Mouse (Mus musculus): Measurements from ENCODE around the gene Meis1. TPM values are rescaled to one million over a fixed set of nuclear protein-coding genes. Genes with fewer than 3 reads are reported as not detected.

Gene Meis1
- polyA plus RNA-seq (2014; fragmentation: Nextera tagmentation; extraction: Ambion mirVana), result 44.7 and 46.6 TPM in 2 replicates

DNA sequence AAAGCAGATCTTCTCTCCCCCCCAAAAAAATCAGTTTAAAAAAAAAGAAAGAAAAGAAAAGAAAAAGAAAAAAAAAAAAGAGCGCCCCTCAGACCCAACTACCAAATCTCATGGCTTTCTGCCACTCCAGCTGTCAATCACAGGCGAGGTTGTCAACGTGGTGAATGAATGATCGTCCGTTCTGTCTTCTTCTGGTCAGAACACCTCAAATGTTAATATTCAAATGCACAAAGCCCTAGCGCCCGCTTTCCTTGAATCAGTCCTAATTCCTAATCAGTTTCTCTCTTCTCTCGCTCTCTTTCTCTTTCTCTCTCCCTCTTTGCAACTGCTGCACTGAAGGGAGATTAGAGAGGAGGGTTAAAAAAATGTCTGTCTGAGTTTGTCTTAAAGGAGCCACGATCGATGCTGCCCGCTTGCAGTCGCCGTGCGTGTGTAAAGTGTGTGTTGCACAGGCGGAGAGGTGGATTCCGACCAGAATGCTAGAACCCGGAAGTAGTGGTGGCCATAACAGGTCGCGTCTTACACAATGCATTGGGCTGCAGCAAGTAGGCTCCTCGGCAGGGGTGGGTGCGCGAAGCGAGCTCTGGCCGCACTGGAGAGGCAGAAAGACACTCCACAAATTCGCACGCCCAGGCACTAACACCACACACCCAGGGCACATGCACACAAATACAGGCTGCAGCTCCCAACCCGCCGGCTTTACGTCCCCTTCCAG is at the start of gene Meis1:
Gene Meis1, minus strand, starts transcription at position 497 of the 715 bp plus-strand sequence.
- Histone ChIP-seq H3K4me2 (peak within 1 kb of the TSS; percentile 98), H3K4me1 (replicated peaks; ENCODE audit: control insufficient read depth, insufficient read depth, low read length) (peaks cover 19% of the 10 kb centered on the region), H3K4me3 (ENCODE audit: low read depth, low read length) (peak within 1 kb of the TSS; percentile 70), H3K9me3 (ENCODE audit: control insufficient read depth, low read length) (no peaks in the 10 kb centered on the region), H3K27ac (ENCODE audit: low read depth, low read length) (peak within 1 kb of the TSS; percentile 96), H3K27me3 (replicated peaks; ENCODE audit: control insufficient read depth, insufficient read depth, low read length) (no peaks in the 10 kb centered on the region), H3K36me3 (ENCODE audit: control insufficient read depth, insufficient read depth, low read length) (no peaks in the 10 kb centered on the region), H3K9ac (ENCODE audit: low read depth, low read length) (peak within 1 kb of the TSS; percentile 84)
- under 1% methylated on average over 29 of the region's 29 CpGs for WGBS
- DNase-seq (ENCODE audit: low spot score) (peak; percentile 87), ATAC-seq (replicated peaks; ENCODE audit: low FRiP score) (peak; percentile 86)

DNA sequence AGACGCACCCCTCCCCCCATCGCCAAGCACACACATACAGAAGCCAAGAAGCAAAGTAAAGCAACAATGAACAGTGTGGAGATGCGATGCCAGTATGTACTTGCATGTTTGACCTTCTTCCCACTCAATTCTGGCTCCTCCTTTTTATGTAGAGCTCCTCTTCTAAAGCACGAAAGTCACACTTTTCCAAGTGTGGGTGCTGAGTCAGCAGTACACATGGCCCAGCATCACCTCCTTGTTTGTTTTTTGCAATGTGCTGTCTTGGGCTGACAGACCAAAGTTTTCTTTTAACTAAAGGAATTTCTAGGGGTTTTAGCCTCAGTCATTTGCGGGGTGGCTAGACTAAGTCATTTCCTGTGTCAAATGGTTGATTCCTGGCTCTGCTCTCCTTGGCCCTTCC is 48.5 kb upstream of the Meis1 start:
- Histone ChIP-seq H3K36me3 (ENCODE audit: control insufficient read depth, insufficient read depth, low read length) (no peaks in the 10 kb centered on the region), H3K9me3 (ENCODE audit: control insufficient read depth, low read length) (no peaks in the 10 kb centered on the region), H3K27ac (ENCODE audit: low read depth, low read length) (no peak overlapping the region), H3K4me1 (replicated peaks; ENCODE audit: control insufficient read depth, insufficient read depth, low read length) (no peaks in the 10 kb centered on the region), H3K9ac (ENCODE audit: low read depth, low read length) (no peak overlapping the region), H3K4me2 (no peak overlapping the region), H3K27me3 (replicated peaks; ENCODE audit: control insufficient read depth, insufficient read depth, low read length) (no peaks in the 10 kb centered on the region), H3K4me3 (ENCODE audit: low read depth, low read length) (no peak overlapping the region)
- DNase-seq (ENCODE audit: low spot score) (no peak), ATAC-seq (replicated peaks; ENCODE audit: low FRiP score) (no peak)
- 82% methylated on average over 5 of the region's 5 CpGs for WGBS

DNA sequence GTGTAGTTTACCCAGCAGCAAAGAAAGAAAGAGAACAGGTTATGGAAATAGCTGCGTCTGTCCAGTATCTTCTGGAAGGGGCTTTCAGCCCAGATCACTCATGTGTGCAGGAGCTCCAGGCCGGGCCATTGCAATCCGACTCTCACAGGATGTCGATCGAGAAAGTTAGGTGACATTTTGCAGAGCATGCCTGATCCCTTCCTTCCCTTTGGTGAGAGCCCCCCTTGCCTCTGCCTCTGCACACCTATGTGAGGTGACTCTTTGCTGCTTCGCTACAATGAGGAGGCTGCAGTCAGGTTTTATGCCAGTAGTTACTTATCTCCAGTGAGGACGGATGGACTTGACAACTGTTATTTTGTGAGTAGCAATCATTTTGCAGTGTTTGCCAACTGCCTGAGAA is 30.5 kb upstream of the Meis1 start:
- 58% methylated on average over 7 of the region's 7 CpGs for WGBS
- Histone ChIP-seq H3K4me1 (replicated peaks; ENCODE audit: control insufficient read depth, insufficient read depth, low read length) (no peaks in the 10 kb centered on the region), H3K27me3 (replicated peaks; ENCODE audit: control insufficient read depth, insufficient read depth, low read length) (no peaks in the 10 kb centered on the region), H3K4me2 (no peak overlapping the region), H3K27ac (ENCODE audit: low read depth, low read length) (no peak overlapping the region), H3K36me3 (ENCODE audit: control insufficient read depth, insufficient read depth, low read length) (no peaks in the 10 kb centered on the region), H3K9me3 (ENCODE audit: control insufficient read depth, low read length) (no peaks in the 10 kb centered on the region), H3K9ac (ENCODE audit: low read depth, low read length) (no peak overlapping the region), H3K4me3 (ENCODE audit: low read depth, low read length) (no peak overlapping the region)
- no peak for ATAC-seq (replicated peaks; ENCODE audit: low FRiP score)
- no peak for DNase-seq (ENCODE audit: low spot score)

- H3K9me3 ChIP-seq (ENCODE audit: control insufficient read depth, low read length), result no peaks in the 10 kb centered on the region
- ATAC-seq (replicated peaks; ENCODE audit: low FRiP score) (no peak), DNase-seq (ENCODE audit: low spot score) (no peak)
- H3K4me3 ChIP-seq (ENCODE audit: low read depth, low read length), result no peak overlapping the region
- no peaks in the 10 kb centered on the region for H3K27me3 ChIP-seq (replicated peaks; ENCODE audit: control insufficient read depth, insufficient read depth, low read length)
- no peak overlapping the region for H3K9ac ChIP-seq (ENCODE audit: low read depth, low read length)
- WGBS, result 87% methylated on average over 10 of the region's 10 CpGs
- H3K27ac ChIP-seq (ENCODE audit: low read depth, low read length), result no peak overlapping the region
- no peak overlapping the region for H3K4me2 ChIP-seq
- H3K4me1 ChIP-seq (replicated peaks; ENCODE audit: control insufficient read depth, insufficient read depth, low read length), result no peaks in the 10 kb centered on the region
- no peaks in the 10 kb centered on the region for H3K36me3 ChIP-seq (ENCODE audit: control insufficient read depth, insufficient read depth, low read length)
Observed at GRCm38 (mm10) chr11:19036595-19037166, 17.9 kb upstream of the Meis1 start.

DNA sequence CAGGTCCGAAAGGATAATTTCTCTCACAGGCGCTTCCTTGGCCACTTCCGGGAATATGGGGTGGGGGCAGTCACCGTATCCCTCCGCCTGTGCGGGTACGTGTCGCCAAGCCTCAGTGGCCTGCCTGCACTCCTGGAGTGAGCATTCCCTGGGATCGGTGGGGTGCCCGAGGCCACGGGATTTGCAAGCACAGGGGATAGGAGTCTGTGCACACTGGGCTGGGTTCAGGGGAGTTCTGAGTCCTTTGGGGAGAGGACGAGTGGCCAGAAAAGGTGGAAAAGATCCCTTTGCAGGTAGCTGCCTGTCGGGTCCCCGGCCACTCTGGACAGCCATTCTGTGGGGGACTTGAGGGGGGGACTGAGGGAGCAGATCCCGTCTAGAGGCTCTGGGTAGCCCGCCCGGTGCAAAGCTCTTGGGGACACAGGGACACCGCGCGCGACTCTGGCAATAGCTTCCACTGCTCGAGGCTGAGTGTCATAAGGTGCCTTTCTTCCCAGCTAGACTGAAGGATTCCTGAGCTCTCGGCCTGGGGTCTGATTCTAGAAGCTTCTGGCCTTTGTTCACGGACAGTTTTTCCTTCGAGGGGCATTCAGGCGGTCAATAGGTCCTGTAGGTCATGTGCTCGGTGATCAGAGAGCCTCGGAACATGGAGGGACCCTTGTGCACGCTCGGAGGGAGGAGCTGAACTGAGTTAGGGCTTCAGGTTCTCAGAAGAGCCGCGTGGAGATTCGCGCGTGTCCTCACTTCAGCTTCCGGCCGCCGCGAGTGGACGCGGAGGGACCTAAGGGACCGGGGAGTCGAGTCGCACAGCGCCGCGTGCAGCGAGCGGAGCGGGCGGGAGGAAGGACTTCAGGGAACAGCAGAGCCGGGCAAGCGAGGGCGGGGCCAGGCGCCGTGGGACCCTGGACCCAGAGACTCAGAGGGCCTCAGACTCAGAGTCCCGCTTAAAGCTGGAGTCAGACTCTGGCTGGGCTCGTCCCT is 8.1 kb upstream of the Meis1 start:
- Histone ChIP-seq H3K9ac (ENCODE audit: low read depth, low read length) (peak overlapping the region; percentile 72), H3K4me1 (replicated peaks; ENCODE audit: control insufficient read depth, insufficient read depth, low read length) (peaks cover 8% of the 10 kb centered on the region), H3K9me3 (ENCODE audit: control insufficient read depth, low read length) (no peaks in the 10 kb centered on the region), H3K4me2 (peak overlapping the region; percentile 98), H3K4me3 (ENCODE audit: low read depth, low read length) (peak overlapping the region; percentile 57), H3K27me3 (replicated peaks; ENCODE audit: control insufficient read depth, insufficient read depth, low read length) (no peaks in the 10 kb centered on the region), H3K27ac (ENCODE audit: low read depth, low read length) (no peak overlapping the region; the same call in none of the 2 replicates), H3K36me3 (ENCODE audit: control insufficient read depth, insufficient read depth, low read length) (no peaks in the 10 kb centered on the region)
- ATAC-seq (replicated peaks; ENCODE audit: low FRiP score), result peak; percentile 76
- DNase-seq (ENCODE audit: low spot score), result peak; percentile 76
- WGBS, result under 1% methylated on average over 58 of the region's 58 CpGs

- no peak for DNase-seq (ENCODE audit: low spot score)
- Histone ChIP-seq H3K9ac (ENCODE audit: low read depth, low read length) (peak overlapping the region; percentile 72), H3K4me2 (peak overlapping the region; percentile 98)
Observed at GRCm38 (mm10) chr11:19025976-19026520, 7.3 kb upstream of the Meis1 start.

GRCm38 (mm10) chr11:19024496-19025265 is 5.9 kb upstream of the Meis1 start:
- no peak for DNase-seq (ENCODE audit: low spot score)
- H3K4me2 ChIP-seq, result no peak overlapping the region
- H3K4me1 ChIP-seq (replicated peaks; ENCODE audit: control insufficient read depth, insufficient read depth, low read length), result peaks cover 14% of the 10 kb centered on the region
- 34% methylated on average over 8 of the region's 8 CpGs for WGBS
- H3K27me3 ChIP-seq (replicated peaks; ENCODE audit: control insufficient read depth, insufficient read depth, low read length), result no peaks in the 10 kb centered on the region
- no peak overlapping the region for H3K27ac ChIP-seq (ENCODE audit: low read depth, low read length)
- no peak overlapping the region for H3K4me3 ChIP-seq (ENCODE audit: low read depth, low read length)
- no peaks in the 10 kb centered on the region for H3K36me3 ChIP-seq (ENCODE audit: control insufficient read depth, insufficient read depth, low read length)
- ATAC-seq (replicated peaks; ENCODE audit: low FRiP score), result no peak
- H3K9ac ChIP-seq (ENCODE audit: low read depth, low read length), result no peak overlapping the region
- no peaks in the 10 kb centered on the region for H3K9me3 ChIP-seq (ENCODE audit: control insufficient read depth, low read length)

More at GRCm38 (mm10) chr11:19025976-19026520, 7.3 kb upstream of the Meis1 start:
- Histone ChIP-seq H3K4me3 (ENCODE audit: low read depth, low read length) (peak overlapping the region; percentile 57), H3K36me3 (ENCODE audit: control insufficient read depth, insufficient read depth, low read length) (no peaks in the 10 kb centered on the region), H3K9me3 (ENCODE audit: control insufficient read depth, low read length) (no peaks in the 10 kb centered on the region), H3K27me3 (replicated peaks; ENCODE audit: control insufficient read depth, insufficient read depth, low read length) (no peaks in the 10 kb centered on the region), H3K27ac (ENCODE audit: low read depth, low read length) (no peak overlapping the region), H3K4me1 (replicated peaks; ENCODE audit: control insufficient read depth, insufficient read depth, low read length) (peaks cover 12% of the 10 kb centered on the region)
- no peak for ATAC-seq (replicated peaks; ENCODE audit: low FRiP score)
- 7% methylated on average over 11 of the region's 11 CpGs for WGBS

DNA sequence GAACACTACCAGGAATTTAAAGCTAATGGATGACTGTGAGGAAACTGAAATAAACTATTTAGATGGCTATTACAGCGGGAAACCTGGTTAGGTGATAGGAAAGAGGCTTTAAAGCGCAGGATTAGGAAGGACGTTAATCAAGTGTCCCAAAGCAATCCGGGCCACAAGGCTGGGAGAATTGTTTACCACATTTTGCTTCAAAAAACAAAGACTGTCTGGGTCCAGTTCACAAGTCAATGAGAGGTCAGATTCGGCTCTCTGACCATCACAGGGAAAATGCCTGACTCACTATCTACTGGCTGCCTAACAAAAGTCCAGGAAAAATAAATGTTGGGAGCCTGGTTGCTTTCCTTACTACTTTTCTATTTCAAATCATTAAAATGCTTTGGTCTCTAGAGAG is 4.6 kb upstream of the Meis1 start:
- no peak overlapping the region for H3K27ac ChIP-seq (ENCODE audit: low read depth, low read length)
- no peak for DNase-seq (ENCODE audit: low spot score)
- WGBS, result 26% methylated on average over 5 of the region's 5 CpGs
- H3K4me2 ChIP-seq, result no peak overlapping the region
- no peaks in the 10 kb centered on the region for H3K27me3 ChIP-seq (replicated peaks; ENCODE audit: control insufficient read depth, insufficient read depth, low read length)
- H3K9me3 ChIP-seq (ENCODE audit: control insufficient read depth, low read length), result no peaks in the 10 kb centered on the region
- H3K4me1 ChIP-seq (replicated peaks; ENCODE audit: control insufficient read depth, insufficient read depth, low read length), result peaks cover 14% of the 10 kb centered on the region
- H3K9ac ChIP-seq (ENCODE audit: low read depth, low read length), result no peak overlapping the region
- no peak overlapping the region for H3K4me3 ChIP-seq (ENCODE audit: low read depth, low read length)
- no peaks in the 10 kb centered on the region for H3K36me3 ChIP-seq (ENCODE audit: control insufficient read depth, insufficient read depth, low read length)
- ATAC-seq (replicated peaks; ENCODE audit: low FRiP score), result no peak
